Mouse (Mus musculus) MEL (cell line): ENCODE measurements at regions not wholly inside any gene's neighbourhood (a gene's known extent, or its start where the extent isn't known, plus 50 kb on each side); places are given as distances from the start of the nearest gene placed in this dataset.
"Not testable (repeated sequence)": the region's sequence is repeated elsewhere in the genome, so short reads cannot be mapped to it uniquely, and the experiment has no call there.

Experiments
- DNase-seq: peaks from one replicate; pipeline ENCODE4 v3.0.0; 2011; ENCODE audit warnings: low read depth, low spot score
- H3K27ac ChIP-seq: 2 replicates; pipeline ENCODE4 v1.5.1; 2012; ENCODE audit warnings: low read depth, mild to moderate bottlenecking, control low read depth, low read length, moderate library complexity; ENCODE audit not compliant: control insufficient read depth
- H3K27me3 ChIP-seq, 2 experiments: fragments of 150-350 bp in 1 of 2; sonication (generic) in 1 of 2; 2 replicates each; pipeline ENCODE4 v1.6.1; 2012; ENCODE audit warnings: low read length in 2 of 2, mild to moderate bottlenecking in 2 of 2, improper control_type of control experiment in 1 of 2, moderate library complexity in 1 of 2; ENCODE audit not compliant: insufficient read depth in 2 of 2, control insufficient read depth in 1 of 2
- H3K36me3 ChIP-seq, 2 experiments: 2 replicates each; pipeline ENCODE4 v1.6.1; 2012 to 2014; ENCODE audit warnings: low read length in 2 of 2, improper control_type of control experiment in 1 of 2, inconsistent platforms in 1 of 2, mild to moderate bottlenecking in 1 of 2; ENCODE audit not compliant: insufficient read depth in 2 of 2, control insufficient read depth in 1 of 2
- H3K4me1 ChIP-seq, 2 experiments: fragments of 150-350 bp in 1 of 2; sonication (generic) in 1 of 2; 2 replicates each; pipeline ENCODE4 v1.6.1; 2012; ENCODE audit warnings: low read length in 2 of 2, improper control_type of control experiment in 1 of 2, mild to moderate bottlenecking in 1 of 2; ENCODE audit not compliant: insufficient read depth in 2 of 2, control insufficient read depth in 1 of 2
- H3K4me3 ChIP-seq, 2 experiments: fragments of 150-350 bp in 1 of 2; sonication (generic) in 1 of 2; 2 replicates each; pipeline ENCODE4 v1.5.1; 2012; ENCODE audit warnings: low read depth in 2 of 2, low read length in 2 of 2, mild to moderate bottlenecking in 2 of 2, moderate library complexity in 2 of 2, control low read depth in 1 of 2, improper control_type of control experiment in 1 of 2; ENCODE audit not compliant: control insufficient read depth in 1 of 2, insufficient read depth in 1 of 2
- H3K79me2 ChIP-seq: 2 replicates; pipeline ENCODE4 v1.6.1; 2012; ENCODE audit warnings: mild to moderate bottlenecking, low read length, moderate library complexity; ENCODE audit not compliant: control insufficient read depth, poor library complexity, insufficient read depth
- H3K9ac ChIP-seq: 2 replicates; pipeline ENCODE4 v1.6.1; 2012; ENCODE audit warnings: low read depth, mild to moderate bottlenecking, control low read depth, low read length, moderate library complexity; ENCODE audit not compliant: control insufficient read depth, poor library complexity, severe bottlenecking
- H3K9me3 ChIP-seq: fragments of 150-350 bp; sonication (generic); replicated peaks from 2 replicates; pipeline ENCODE4 v1.6.1; 2012; ENCODE audit warnings: mild to moderate bottlenecking, low read length, improper control_type of control experiment, moderate library complexity; ENCODE audit not compliant: insufficient read depth
- CTCF ChIP-seq, 3 experiments: IDR thresholded peaks in 2 of 3; conservative IDR thresholded peaks in 1 of 3; 2 replicates each; pipeline ENCODE4 v1.5.1; 2011 to 2012; ENCODE audit warnings: low read length in 3 of 3, low read depth in 2 of 3, mild to moderate bottlenecking in 2 of 3, improper control_type of control experiment in 1 of 3, inconsistent platforms in 1 of 3, mixed read lengths in 1 of 3, moderate library complexity in 1 of 3; ENCODE audit not compliant: control insufficient read depth in 1 of 3, insufficient read depth in 1 of 3, poor library complexity in 1 of 3, severe bottlenecking in 1 of 3
- EP300 ChIP-seq, 2 experiments: IDR thresholded peaks; 2 replicates each; pipeline ENCODE4 v1.6.1; 2011; ENCODE audit warnings: improper control_type of control experiment in 2 of 2, low read length in 2 of 2, low read depth in 1 of 2, mild to moderate bottlenecking in 1 of 2
- ETS1 ChIP-seq: IDR thresholded peaks from 2 replicates; pipeline ENCODE4 v1.6.1; 2012; ENCODE audit warnings: low read depth, mild to moderate bottlenecking, inconsistent platforms, low read length, improper control_type of control experiment, moderate library complexity
- MAFK ChIP-seq: IDR thresholded peaks from 2 replicates; pipeline ENCODE4 v1.6.1; 2011; ENCODE audit warnings: low read depth, mild to moderate bottlenecking, low read length, improper control_type of control experiment, borderline replicate concordance
- MEF2A ChIP-seq: IDR thresholded peaks from 2 replicates; pipeline ENCODE4 v1.6.1; 2014; ENCODE audit warnings: low read depth, mild to moderate bottlenecking, inconsistent platforms, low read length, improper control_type of control experiment; ENCODE audit not compliant: poor library complexity, insufficient replicate concordance, severe bottlenecking; ENCODE audit errors: extremely low read depth
- NELFE ChIP-seq: IDR thresholded peaks from 2 replicates; pipeline ENCODE4 v1.6.1; 2011; ENCODE audit warnings: low read depth, low read length, improper control_type of control experiment
- RAD21 ChIP-seq: IDR thresholded peaks from 2 replicates; pipeline ENCODE4 v1.6.1; 2011; ENCODE audit warnings: mild to moderate bottlenecking, low read depth, low read length, improper control_type of control experiment
- SMC3 ChIP-seq: IDR thresholded peaks from 2 replicates; pipeline ENCODE4 v1.6.1; 2011; ENCODE audit warnings: low read depth, low read length, improper control_type of control experiment
- USF2 ChIP-seq, 2 experiments: IDR thresholded peaks; 2 replicates each; pipeline ENCODE4 v1.6.1; 2011 to 2012; ENCODE audit warnings: improper control_type of control experiment in 2 of 2, low read length in 2 of 2, borderline replicate concordance in 1 of 2, inconsistent platforms in 1 of 2, low read depth in 1 of 2, mild to moderate bottlenecking in 1 of 2; ENCODE audit not compliant: insufficient read depth in 1 of 2

GRCm38 (mm10) chr15:3201912-3202653 is 66.3 kb upstream of the Selenop start:
- Histone ChIP-seq H3K4me1 (no peaks in the 10 kb centered on the region), H3K36me3 (no peaks in the 10 kb centered on the region)
- peak; percentile 77 for DNase-seq
- no peak for TF ChIP-seq USF2 (IDR thresholded peaks at IDR 0.05; ENCODE audit: borderline replicate concordance in 1 of 2, insufficient read depth in 1 of 2, low read depth in 1 of 2, low read length in 2 of 2)
- TF ChIP-seq CTCF (IDR thresholded peaks at IDR 0.05 in 2 of 3, conservative IDR thresholded peaks at IDR 0.05 in 1 of 3; ENCODE audit: control insufficient read depth in 1 of 3, insufficient read depth in 1 of 3, low read depth in 2 of 3, low read length in 3 of 3, poor library complexity in 1 of 3, severe bottlenecking in 1 of 3): peak; percentile 37 to 71 (median 47)
- TF ChIP-seq NELFE: no peak
- peak; percentile 62 for TF ChIP-seq RAD21
- no peak for TF ChIP-seq EP300 (IDR thresholded peaks at IDR 0.05; ENCODE audit: low read depth in 1 of 2, low read length in 2 of 2)
- TF ChIP-seq SMC3: peak; percentile 62
- TF ChIP-seq, all 39 proteins: peak for 3
- H3K79me2 ChIP-seq: no peaks in the 10 kb centered on the region
- H3K27ac ChIP-seq: no peak overlapping the region
- no peak overlapping the region for H3K9ac ChIP-seq
- H3K9me3 ChIP-seq: no peaks in the 10 kb centered on the region
- no peak overlapping the region for H3K4me3 ChIP-seq
- no peaks in the 10 kb centered on the region for H3K27me3 ChIP-seq

- TF ChIP-seq MAFK (no peak), ETS1 (no peak), MEF2A (no peak)
- Histone ChIP-seq H3K36me3 (no peaks in the 10 kb centered on the region), H3K27ac (no peak overlapping the region), H3K4me3 (no peak overlapping the region), H3K79me2 (no peaks in the 10 kb centered on the region), H3K4me1 (no peaks in the 10 kb centered on the region), H3K9me3 (no peaks in the 10 kb centered on the region), H3K27me3 (no peaks in the 10 kb centered on the region), H3K9ac (no peak overlapping the region)
- no peak for DNase-seq
These were observed 62.8 kb upstream of the Selenop start for GRCm38 (mm10) chr15:3205522-3205921.

DNA sequence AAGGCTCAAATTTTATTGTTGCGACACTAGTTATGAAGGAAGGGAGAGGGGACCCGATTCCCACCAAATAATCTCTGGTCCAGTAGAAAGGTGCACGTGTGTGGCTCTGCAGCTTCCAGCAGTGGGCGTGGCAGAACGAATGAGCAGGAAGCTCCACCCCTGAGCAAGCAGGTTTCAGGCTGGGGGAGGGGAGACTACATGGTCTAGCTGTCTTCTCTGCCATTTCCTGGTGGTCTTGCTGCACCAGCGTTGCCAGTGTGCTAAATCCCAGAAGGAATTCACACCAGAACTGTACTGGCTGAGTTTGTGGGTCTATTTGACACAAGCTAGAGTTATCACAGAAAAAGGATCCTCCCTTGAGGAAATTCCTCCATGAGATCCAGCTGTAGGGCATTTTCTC is 62.3 kb upstream of the Selenop start:
- not testable (repeated sequence) for H3K4me1 ChIP-seq, H3K9me3 ChIP-seq, DNase-seq, H3K27ac ChIP-seq, H3K79me2 ChIP-seq, H3K9ac ChIP-seq, H3K27me3 ChIP-seq, H3K36me3 ChIP-seq, H3K4me3 ChIP-seq
